Mouse (Mus musculus): ENCODE measurements around the gene Smg1. TPM values are rescaled to one million over a fixed set of nuclear protein-coding genes. Genes with fewer than 3 reads are reported as not detected.

The Smg1 gene
- polyA plus RNA-seq, 1 experiment from 2014 or later, result 6.7 TPM

- H3K4me1 ChIP-seq (replicated peaks; ENCODE audit: control insufficient read depth, insufficient read depth, low read length), result peaks cover 4% of the 10 kb centered on the region; the same call in 1 of the 2 replicates
- no peak overlapping the region for H3K4me3 ChIP-seq (ENCODE audit: low read depth, low read length)
- H3K36me3 ChIP-seq (ENCODE audit: control insufficient read depth, insufficient read depth), result peaks cover 32% of the 10 kb centered on the region
- no peak for TF ChIP-seq CTCF (IDR thresholded peaks at IDR 0.05; ENCODE audit: low read depth)
- no peak overlapping the region for H3K9ac ChIP-seq (ENCODE audit: low read depth, low read length)
- H3K9me3 ChIP-seq (ENCODE audit: control insufficient read depth), result no peaks in the 10 kb centered on the region
- ATAC-seq, result no peak
- no peak overlapping the region for H3K27ac ChIP-seq (ENCODE audit: low read depth, low read length)
- H3K4me2 ChIP-seq (replicated peaks; ENCODE audit: low read depth), result no peak overlapping the region
- H3K27me3 ChIP-seq (replicated peaks; ENCODE audit: control insufficient read depth, insufficient read depth, low read length), result no peaks in the 10 kb centered on the region
These were observed 117.7 kb downstream of the Smg1 start for GRCm38 (mm10) chr7:118125736-118126135.

DNA sequence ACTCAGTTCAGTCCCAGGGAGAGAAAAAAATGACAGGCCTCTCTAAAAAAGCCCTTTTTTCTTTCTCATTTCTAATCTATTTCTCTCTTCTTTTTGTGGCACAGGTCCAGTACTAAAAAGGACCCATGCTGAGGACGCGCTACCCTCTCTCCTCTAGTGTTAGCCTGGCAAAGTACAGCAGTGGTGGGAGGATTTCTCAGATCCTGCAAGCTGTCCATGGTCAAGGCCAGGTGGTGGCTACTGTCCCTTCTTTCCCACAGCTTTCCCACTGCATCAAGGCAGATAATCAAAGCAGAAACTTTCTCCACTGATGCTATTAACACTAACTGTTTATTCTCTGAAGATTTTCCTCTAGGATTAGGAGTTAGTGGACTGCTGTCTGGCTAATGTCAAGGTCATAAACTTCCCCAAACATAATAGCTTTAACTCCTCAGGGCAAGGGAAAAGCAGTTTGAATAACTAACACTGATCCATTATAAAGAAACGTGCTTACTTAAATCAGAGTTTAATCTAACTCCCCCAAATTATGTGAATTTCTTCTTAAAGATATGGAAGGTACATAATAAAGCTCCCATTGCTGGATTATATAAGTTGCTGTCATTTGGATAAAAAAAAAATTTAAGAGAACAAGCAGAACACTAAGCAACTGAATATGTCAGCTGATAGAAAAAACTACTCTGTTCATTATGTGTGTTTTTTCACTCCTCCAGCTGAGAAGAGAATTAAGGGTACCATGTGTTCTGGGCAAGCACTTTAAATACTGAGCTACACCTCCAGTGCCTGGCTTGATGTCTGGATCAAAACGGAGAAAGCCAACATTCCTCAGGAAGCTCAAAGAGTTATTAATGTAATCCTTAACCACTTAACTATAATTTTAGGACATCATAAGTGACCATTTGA is 119.7 kb downstream of the Smg1 start:
- WGBS, result 66% methylated on average over 4 of the region's 4 CpGs
- H3K27me3 ChIP-seq (replicated peaks; ENCODE audit: control insufficient read depth, insufficient read depth, low read length), result no peaks in the 10 kb centered on the region
- no peak for ATAC-seq
- no peak for TF ChIP-seq CTCF (IDR thresholded peaks at IDR 0.05; ENCODE audit: low read depth)
- no peak overlapping the region for H3K27ac ChIP-seq (ENCODE audit: low read depth, low read length)
- H3K9ac ChIP-seq (ENCODE audit: low read depth, low read length), result no peak overlapping the region
- peaks cover 48% of the 10 kb centered on the region for H3K36me3 ChIP-seq (ENCODE audit: control insufficient read depth, insufficient read depth)
- no peaks in the 10 kb centered on the region for H3K4me1 ChIP-seq (replicated peaks; ENCODE audit: control insufficient read depth, insufficient read depth, low read length)
- no peak overlapping the region for H3K4me3 ChIP-seq (ENCODE audit: low read depth, low read length)
- no peaks in the 10 kb centered on the region for H3K9me3 ChIP-seq (ENCODE audit: control insufficient read depth)
- no peak overlapping the region for H3K4me2 ChIP-seq (replicated peaks; ENCODE audit: low read depth)

DNA sequence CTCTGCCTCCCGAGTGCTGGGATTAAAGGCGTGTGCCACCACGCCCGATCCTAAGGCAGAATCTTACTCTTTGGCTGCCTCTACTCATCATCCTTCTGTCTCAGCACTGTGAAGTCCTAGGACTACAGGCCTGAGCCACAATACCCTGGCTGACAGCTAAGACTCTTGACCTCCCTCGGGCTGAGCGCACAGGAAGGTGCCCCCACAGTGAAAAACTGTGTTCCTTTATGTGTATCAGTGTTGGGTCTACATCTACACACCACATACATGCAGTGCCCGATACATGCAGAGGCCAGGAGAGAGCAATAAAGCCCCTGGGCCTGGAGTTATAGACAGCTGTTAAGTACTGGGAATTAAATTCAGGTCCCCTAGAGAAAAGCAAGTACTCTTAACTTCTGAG is 121.2 kb downstream of the Smg1 start:
- WGBS, result 91% methylated on average over 7 of the region's 7 CpGs
- H3K9me3 ChIP-seq (ENCODE audit: control insufficient read depth), result no peaks in the 10 kb centered on the region
- H3K9ac ChIP-seq (ENCODE audit: low read depth, low read length), result no peak overlapping the region
- no peak for ATAC-seq
- TF ChIP-seq CTCF (IDR thresholded peaks at IDR 0.05; ENCODE audit: low read depth), result no peak
- no peaks in the 10 kb centered on the region for H3K4me1 ChIP-seq (replicated peaks; ENCODE audit: control insufficient read depth, insufficient read depth, low read length)
- H3K36me3 ChIP-seq (ENCODE audit: control insufficient read depth, insufficient read depth), result peaks cover 48% of the 10 kb centered on the region
- no peak overlapping the region for H3K4me2 ChIP-seq (replicated peaks; ENCODE audit: low read depth)
- H3K4me3 ChIP-seq (ENCODE audit: low read depth, low read length), result no peak overlapping the region
- H3K27ac ChIP-seq (ENCODE audit: low read depth, low read length), result no peak overlapping the region
- H3K27me3 ChIP-seq (replicated peaks; ENCODE audit: control insufficient read depth, insufficient read depth, low read length), result no peaks in the 10 kb centered on the region

- no peak overlapping the region for H3K27ac ChIP-seq (ENCODE audit: low read depth, low read length)
- no peak overlapping the region for H3K9ac ChIP-seq (ENCODE audit: low read depth, low read length)
- no peak for ATAC-seq
- H3K36me3 ChIP-seq (ENCODE audit: control insufficient read depth, insufficient read depth), result peaks cover 40% of the 10 kb centered on the region
- H3K9me3 ChIP-seq (ENCODE audit: control insufficient read depth), result no peaks in the 10 kb centered on the region
- no peaks in the 10 kb centered on the region for H3K27me3 ChIP-seq (replicated peaks; ENCODE audit: control insufficient read depth, insufficient read depth, low read length)
- no peak for TF ChIP-seq CTCF (IDR thresholded peaks at IDR 0.05; ENCODE audit: low read depth)
- no peak overlapping the region for H3K4me2 ChIP-seq (replicated peaks; ENCODE audit: low read depth)
- 86% methylated on average over 1 of the region's 1 CpGs for WGBS
- no peak overlapping the region for H3K4me3 ChIP-seq (ENCODE audit: low read depth, low read length)
- H3K4me1 ChIP-seq (replicated peaks; ENCODE audit: control insufficient read depth, insufficient read depth, low read length), result no peaks in the 10 kb centered on the region
These were observed 122.8 kb downstream of the Smg1 start for GRCm38 (mm10) chr7:118120654-118121053.

DNA sequence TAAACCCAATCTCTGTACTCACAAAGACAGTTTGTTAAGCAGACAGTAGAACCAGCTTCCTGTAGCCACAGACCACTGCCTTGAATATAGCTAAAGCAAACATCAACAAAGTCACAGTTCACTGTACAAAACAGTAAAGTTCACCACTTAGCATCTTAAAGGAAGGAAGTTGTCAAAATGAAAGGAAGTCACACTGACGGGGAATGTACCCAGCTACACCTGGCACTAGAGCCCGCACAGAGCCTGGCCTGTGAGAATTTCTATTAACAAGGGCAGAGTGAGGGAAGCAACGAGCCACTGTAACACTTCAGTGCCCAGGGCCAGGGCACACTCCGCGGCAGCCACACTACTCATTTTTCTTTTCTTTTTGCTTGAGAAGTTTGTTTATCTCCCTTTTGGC is 123.5 kb downstream of the Smg1 start:
- peaks cover 40% of the 10 kb centered on the region for H3K36me3 ChIP-seq (ENCODE audit: control insufficient read depth, insufficient read depth)
- no peak for TF ChIP-seq CTCF (IDR thresholded peaks at IDR 0.05; ENCODE audit: low read depth)
- no peak overlapping the region for H3K27ac ChIP-seq (ENCODE audit: low read depth, low read length)

DNA sequence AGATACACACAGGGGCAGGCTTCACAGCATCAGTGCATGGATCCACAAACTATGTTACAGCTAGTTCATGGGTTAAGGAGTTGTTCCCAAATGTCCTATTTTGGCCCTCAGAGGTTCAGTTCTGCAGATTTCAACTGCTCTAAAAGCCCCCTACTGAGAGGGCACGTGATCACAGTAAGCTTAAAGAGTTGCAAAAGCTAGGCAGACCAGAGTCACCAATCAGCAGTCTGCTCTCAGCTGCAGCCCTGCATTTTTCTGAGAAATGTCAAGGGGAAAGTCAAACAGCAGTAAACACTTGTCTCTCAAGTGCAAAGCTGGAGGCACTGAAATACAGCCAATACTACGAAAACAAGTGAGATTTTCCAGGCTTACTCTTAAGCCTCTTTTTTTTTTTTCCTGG is 124.3 kb downstream of the Smg1 start:
- TF ChIP-seq CTCF (IDR thresholded peaks at IDR 0.05; ENCODE audit: low read depth), result no peak
- no peak for ATAC-seq

More for the DNA sequence above, 123.5 kb downstream of the Smg1 start:
- Histone ChIP-seq H3K9me3 (ENCODE audit: control insufficient read depth) (no peaks in the 10 kb centered on the region), H3K27me3 (replicated peaks; ENCODE audit: control insufficient read depth, insufficient read depth, low read length) (no peaks in the 10 kb centered on the region), H3K4me3 (ENCODE audit: low read depth, low read length) (no peak overlapping the region), H3K4me2 (replicated peaks; ENCODE audit: low read depth) (no peak overlapping the region), H3K4me1 (replicated peaks; ENCODE audit: control insufficient read depth, insufficient read depth, low read length) (no peaks in the 10 kb centered on the region), H3K9ac (ENCODE audit: low read depth, low read length) (no peak overlapping the region)
- ATAC-seq, result no peak
- WGBS, result 74% methylated on average over 5 of the region's 5 CpGs

More for the DNA sequence above, 124.3 kb downstream of the Smg1 start:
- Histone ChIP-seq H3K4me2 (replicated peaks; ENCODE audit: low read depth) (no peak overlapping the region), H3K4me1 (replicated peaks; ENCODE audit: control insufficient read depth, insufficient read depth, low read length) (peaks cover 4% of the 10 kb centered on the region; the same call in 1 of the 2 replicates), H3K36me3 (ENCODE audit: control insufficient read depth, insufficient read depth) (peaks cover 40% of the 10 kb centered on the region), H3K27ac (ENCODE audit: low read depth, low read length) (no peak overlapping the region), H3K27me3 (replicated peaks; ENCODE audit: control insufficient read depth, insufficient read depth, low read length) (no peaks in the 10 kb centered on the region), H3K4me3 (ENCODE audit: low read depth, low read length) (no peak overlapping the region), H3K9ac (ENCODE audit: low read depth, low read length) (no peak overlapping the region), H3K9me3 (ENCODE audit: control insufficient read depth) (no peaks in the 10 kb centered on the region)
- WGBS, result 36% methylated on average over 2 of the region's 2 CpGs

All from intestine, postnatal 0 days (tissue).